Mouse (Mus musculus) kidney, adult 2 months (tissue): ENCODE measurements at regions not wholly inside any gene's neighbourhood (a gene's known extent, or its start where the extent isn't known, plus 50 kb on each side); places are given as distances from the start of the nearest gene placed in this dataset.

Source experiments
- DNase-seq: peaks from one replicate; pipeline ENCODE4 v3.0.0; 2021
- H3K27ac ChIP-seq: fragments of 200-500 bp; 2 replicates; pipeline ENCODE4 v1.5.1; 2012; ENCODE audit warnings: low read depth, low read length, control low read depth, inconsistent platforms; ENCODE audit not compliant: insufficient read depth
- H3K27me3 ChIP-seq: fragments of 200-500 bp; replicated peaks from 2 replicates; pipeline ENCODE4 v1.6.1; 2012; ENCODE audit warnings: mild to moderate bottlenecking, moderate library complexity, low read length, inconsistent platforms; ENCODE audit not compliant: control insufficient read depth, insufficient read depth
- H3K36me3 ChIP-seq: fragments of 200-500 bp; 2 replicates; pipeline ENCODE4 v1.6.1; 2012; ENCODE audit warnings: mild to moderate bottlenecking, moderate library complexity, low read length, inconsistent platforms; ENCODE audit not compliant: control insufficient read depth, insufficient read depth
- H3K4me1 ChIP-seq: fragments of 200-500 bp; 2 replicates; pipeline ENCODE4 v1.6.1; 2011; ENCODE audit warnings: low read length; ENCODE audit not compliant: control insufficient read depth, insufficient read depth
- H3K4me3 ChIP-seq: fragments of 200-500 bp; 2 replicates; pipeline ENCODE4 v1.5.1; 2011; ENCODE audit warnings: mild to moderate bottlenecking, low read depth, low read length, control low read depth; ENCODE audit not compliant: insufficient read depth
- CTCF ChIP-seq: fragments of 200-500 bp; conservative IDR thresholded peaks from 2 replicates; pipeline ENCODE4 v1.5.1; 2011; ENCODE audit warnings: low read depth, mild to moderate bottlenecking, control low read depth, low read length, moderate library complexity, mixed read lengths; ENCODE audit not compliant: insufficient read depth, insufficient read length
- POLR2A ChIP-seq: fragments of 200-500 bp; IDR thresholded peaks from one replicate; pipeline ENCODE4 v1.6.1; 2011; ENCODE audit warnings: low read depth, low read length, control low read depth
- WGBS: fragments of 180-500 bp; shearing (Covaris S2); methylation state at CpG from one replicate; pipeline ENCODE4 v1.1.7; 2018; 5-methylcytosine and 5-hydroxymethylcytosine counted together

DNA sequence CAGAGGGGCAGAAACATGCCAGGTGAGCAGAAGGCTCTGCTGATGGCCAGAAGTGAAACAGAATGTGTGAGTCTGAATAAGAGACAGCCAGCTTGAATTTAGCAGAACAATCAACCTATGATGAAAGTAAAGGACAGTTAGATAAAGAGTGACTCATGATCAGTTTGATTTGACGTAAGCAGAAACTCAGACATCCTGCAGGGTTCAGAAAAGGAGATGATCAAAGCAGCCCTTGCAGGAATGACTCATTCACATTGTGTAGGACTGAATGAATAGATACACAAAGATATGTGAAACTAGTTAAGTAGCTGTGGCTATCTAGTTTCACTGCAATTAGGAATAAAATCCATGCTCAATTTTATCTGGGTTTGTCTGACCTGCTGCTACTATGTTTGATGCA lies 301.2 kb upstream of the Gm11114 start:
- Histone ChIP-seq H3K36me3 (no peaks in the 10 kb centered on the region), H3K27me3 (no peaks in the 10 kb centered on the region; the same call in 1 of the 2 replicates), H3K4me3 (no peak overlapping the region), H3K27ac (no peak overlapping the region), H3K4me1 (no peaks in the 10 kb centered on the region)
- DNase-seq: no peak
- TF ChIP-seq POLR2A (no peak), CTCF (no peak)
- 50% methylated on average over 1 of the region's 1 CpGs for WGBS

DNA sequence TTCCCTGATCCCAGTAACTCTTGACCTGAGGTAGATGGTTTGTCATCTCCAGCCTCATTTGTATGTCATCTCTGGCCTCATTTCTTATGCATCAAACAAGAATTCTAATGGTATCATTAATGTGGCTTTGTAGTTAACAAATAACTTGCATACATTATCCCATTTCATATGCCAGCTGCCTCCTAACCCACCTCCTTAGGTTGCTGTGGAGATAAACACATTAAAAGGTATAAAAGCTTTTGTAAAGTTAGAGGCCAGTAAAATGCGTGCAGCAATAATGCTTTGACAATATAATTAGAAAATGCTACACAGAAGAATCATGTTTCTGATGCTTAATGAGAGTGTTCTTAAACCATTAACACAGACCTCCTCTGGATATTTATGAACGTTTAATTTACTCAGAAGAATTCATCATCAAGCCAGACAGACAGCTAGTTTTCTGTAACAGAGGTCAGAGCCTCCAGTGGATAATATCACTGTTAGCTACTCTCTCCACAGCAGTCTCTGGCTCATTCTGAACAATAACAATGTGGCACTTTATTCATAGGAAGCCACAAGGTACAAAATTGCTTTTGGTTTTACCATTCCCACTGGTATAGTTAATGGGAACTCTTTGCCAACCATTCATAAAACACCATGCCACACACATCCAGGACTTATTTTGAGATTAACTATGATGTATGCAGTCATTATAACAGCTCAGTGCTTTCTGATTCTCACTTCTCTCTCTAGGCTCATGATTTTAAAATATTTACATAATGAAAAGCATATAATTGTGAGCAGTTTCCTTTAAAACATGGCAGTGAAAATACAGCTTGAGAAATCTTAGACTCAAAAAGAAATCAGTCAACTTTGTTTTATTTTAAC lies 264.2 kb upstream of the Gm11114 start:
- H3K27ac ChIP-seq: no peak overlapping the region
- WGBS: 33% methylated on average over 2 of the region's 2 CpGs
- H3K27me3 ChIP-seq: no peaks in the 10 kb centered on the region
- DNase-seq: no peak
- no peak for TF ChIP-seq CTCF
- no peak for TF ChIP-seq POLR2A
- H3K4me1 ChIP-seq: no peaks in the 10 kb centered on the region
- no peaks in the 10 kb centered on the region for H3K36me3 ChIP-seq
- no peak overlapping the region for H3K4me3 ChIP-seq

- DNase-seq: peak; percentile 4
- Histone ChIP-seq H3K27me3 (no peaks in the 10 kb centered on the region), H3K4me3 (no peak overlapping the region), H3K4me1 (no peaks in the 10 kb centered on the region), H3K27ac (no peak overlapping the region), H3K36me3 (no peaks in the 10 kb centered on the region; the same call in 1 of the 2 replicates)
- TF ChIP-seq CTCF (no peak), POLR2A (no peak)
- 77% methylated on average over 4 of the region's 4 CpGs for WGBS
Observed at GRCm38 (mm10) chr9:85052526-85052925, 260.0 kb upstream of the Gm11114 start.

GRCm38 (mm10) chr9:85079975-85080374 lies 232.6 kb upstream of the Gm11114 start:
- WGBS: 44% methylated on average over 5 of the region's 5 CpGs

GRCm38 (mm10) chr9:85088556-85089338 lies 223.8 kb upstream of the Gm11114 start:
- 84% methylated on average over 6 of the region's 6 CpGs for WGBS
- DNase-seq: no peak
- Histone ChIP-seq H3K4me1 (no peaks in the 10 kb centered on the region), H3K27ac (no peak overlapping the region), H3K4me3 (no peak overlapping the region), H3K36me3 (no peaks in the 10 kb centered on the region), H3K27me3 (no peaks in the 10 kb centered on the region)
- TF ChIP-seq POLR2A: no peak
- no peak for TF ChIP-seq CTCF

More at GRCm38 (mm10) chr9:85079975-85080374, 232.6 kb upstream of the Gm11114 start:
- no peak for TF ChIP-seq POLR2A
- no peak for TF ChIP-seq CTCF
- Histone ChIP-seq H3K4me1 (no peaks in the 10 kb centered on the region), H3K27ac (no peak overlapping the region), H3K4me3 (no peak overlapping the region), H3K36me3 (no peaks in the 10 kb centered on the region), H3K27me3 (no peaks in the 10 kb centered on the region)
- peak; percentile 63 for DNase-seq

GRCm38 (mm10) chr9:85090297-85090696 lies 222.3 kb upstream of the Gm11114 start:
- H3K4me1 ChIP-seq: no peaks in the 10 kb centered on the region
- 69% methylated on average over 10 of the region's 10 CpGs for WGBS
- no peak overlapping the region for H3K4me3 ChIP-seq
- H3K36me3 ChIP-seq: no peaks in the 10 kb centered on the region
- DNase-seq: no peak
- no peak for TF ChIP-seq CTCF
- no peak for TF ChIP-seq POLR2A
- H3K27ac ChIP-seq: no peak overlapping the region
- H3K27me3 ChIP-seq: no peaks in the 10 kb centered on the region

DNA sequence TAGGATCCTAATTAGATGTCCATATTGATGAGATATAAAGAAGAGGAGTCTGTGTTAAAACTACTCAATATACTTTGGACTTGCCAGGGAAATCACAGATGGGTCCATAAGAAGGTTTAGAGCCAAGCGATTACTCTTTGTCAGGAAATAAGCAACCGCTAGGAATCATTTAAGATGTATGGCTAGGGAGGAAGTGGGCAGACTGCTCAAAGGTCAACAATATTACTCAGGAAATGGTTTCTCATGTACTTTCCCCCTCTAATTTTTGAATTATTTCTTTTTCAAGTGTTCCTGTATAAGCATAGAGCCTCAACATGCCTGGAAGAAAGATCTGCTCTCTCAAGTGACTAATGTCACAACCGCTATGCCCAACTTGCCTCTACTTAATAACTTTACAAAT lies 217.3 kb upstream of the Gm11114 start:
- Histone ChIP-seq H3K27ac (no peak overlapping the region), H3K4me1 (no peaks in the 10 kb centered on the region), H3K27me3 (no peaks in the 10 kb centered on the region), H3K4me3 (no peak overlapping the region), H3K36me3 (no peaks in the 10 kb centered on the region)
- no peak for DNase-seq
- WGBS: 72% methylated on average over 3 of the region's 3 CpGs
- TF ChIP-seq CTCF: no peak
- TF ChIP-seq POLR2A: no peak
